Mouse (Mus musculus) hindbrain, embryonic 15.5 days (tissue): Measurements from ENCODE around the gene Soat1. TPM values are rescaled to one million over a fixed set of nuclear protein-coding genes. Genes with fewer than 3 reads are reported as not detected.

Source experiments
- ATAC-seq: fragments of 200-750 bp; cut with Nextera tagmentation; 2 replicates; pipeline ENCODE4 v1.8.0; 2017; ENCODE audit warnings: low read depth, moderate number of reproducible peaks, moderate TSS enrichment; ENCODE audit not compliant: low FRiP score
- H3K27ac ChIP-seq: fragments of 300-500 bp; sonication (generic); replicated peaks from 2 replicates; pipeline ENCODE4 v1.5.1; 2015; ENCODE audit warnings: mild to moderate bottlenecking, inconsistent platforms
- H3K27me3 ChIP-seq: fragments of 300-500 bp; sonication (generic); 2 replicates; pipeline ENCODE4 v1.6.1; 2015; ENCODE audit warnings: control low read depth, inconsistent platforms
- H3K36me3 ChIP-seq: fragments of 300-500 bp; sonication (generic); 2 replicates; pipeline ENCODE4 v1.6.1; 2015; ENCODE audit warnings: control low read depth, inconsistent platforms
- H3K4me1 ChIP-seq: fragments of 300-500 bp; sonication (generic); replicated peaks from 2 replicates; pipeline ENCODE4 v1.6.1; 2015; ENCODE audit warnings: control low read depth, inconsistent platforms
- H3K4me2 ChIP-seq: fragments of 300-500 bp; sonication (generic); 2 replicates; pipeline ENCODE4 v1.6.1; 2015; ENCODE audit warnings: moderate library complexity, mild to moderate bottlenecking, inconsistent platforms
- H3K4me3 ChIP-seq: fragments of 300-500 bp; sonication (generic); 2 replicates; pipeline ENCODE4 v1.5.1; 2015; ENCODE audit warnings: mild to moderate bottlenecking, inconsistent platforms
- H3K9ac ChIP-seq: fragments of 300-500 bp; sonication (generic); 2 replicates; pipeline ENCODE4 v1.6.1; 2015; ENCODE audit warnings: inconsistent platforms
- H3K9me3 ChIP-seq: fragments of 300-500 bp; sonication (generic); 2 replicates; pipeline ENCODE4 v1.6.1; 2016; ENCODE audit warnings: control low read depth, inconsistent platforms
- WGBS: fragments of 180-500 bp; shearing (Covaris S2); methylation state at CpG from one replicate; pipeline ENCODE4 v1.1.7; 2015; 5-methylcytosine and 5-hydroxymethylcytosine counted together
- polyA plus RNA-seq: library from polyadenylated mRNA; unstranded; fragments of >200 nt; fragmentation: Nextera tagmentation; extraction: Ambion mirVana; gene quantifications from 2 replicates; pipeline ENCODE4 v1.2.1, GENCODE M21; 2015

The Soat1 gene
- polyA plus RNA-seq, 1 experiment from 2014 or later = 11.3 TPM

- Histone ChIP-seq H3K27me3 (no peaks in the 10 kb centered on the region), H3K9me3 (no peaks in the 10 kb centered on the region), H3K4me3 (no peak overlapping the region), H3K4me1 (no peaks in the 10 kb centered on the region), H3K36me3 (peaks cover 5% of the 10 kb centered on the region; the same call in 1 of the 2 replicates), H3K9ac (no peak overlapping the region), H3K27ac (no peak overlapping the region), H3K4me2 (no peak overlapping the region)
- ATAC-seq = no peak
- 94% methylated on average over 6 of the region's 6 CpGs for WGBS
These were observed 31.4 kb downstream of the Soat1 start for GRCm38 (mm10) chr1:156442776-156443175.

DNA sequence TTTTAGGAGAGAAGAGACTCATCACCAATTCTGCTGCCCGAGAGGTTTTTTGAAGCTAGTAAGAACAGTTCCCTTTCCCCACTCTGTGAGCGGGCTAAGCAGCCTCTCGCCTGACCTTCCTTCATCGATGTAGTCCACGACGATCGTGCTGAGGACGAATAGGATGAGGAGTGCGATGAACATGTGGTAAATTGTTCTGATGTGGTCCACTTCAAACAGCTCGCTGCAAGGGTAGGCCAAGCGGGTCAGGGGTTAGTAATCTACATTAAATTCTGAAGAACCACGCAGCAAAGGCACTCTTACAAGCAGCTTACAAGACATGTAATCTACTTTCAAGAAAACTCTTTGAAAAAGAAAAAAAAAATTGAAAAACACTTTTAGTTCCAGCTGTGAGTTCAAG, 31.9 kb downstream of the Soat1 start:
- Histone ChIP-seq H3K27me3 (no peaks in the 10 kb centered on the region), H3K4me3 (no peak overlapping the region), H3K9me3 (no peaks in the 10 kb centered on the region), H3K9ac (no peak overlapping the region), H3K36me3 (peaks cover 6% of the 10 kb centered on the region; the same call in 1 of the 2 replicates), H3K4me1 (no peaks in the 10 kb centered on the region), H3K27ac (no peak overlapping the region), H3K4me2 (no peak overlapping the region)
- WGBS = 93% methylated on average over 12 of the region's 12 CpGs
- no peak for ATAC-seq

GRCm38 (mm10) chr1:156437726-156438125, 36.4 kb downstream of the Soat1 start:
- no peak for ATAC-seq
- Histone ChIP-seq H3K4me3 (no peak overlapping the region), H3K36me3 (peaks cover 13% of the 10 kb centered on the region; the same call in 1 of the 2 replicates), H3K27ac (no peak overlapping the region), H3K9ac (no peak overlapping the region), H3K27me3 (no peaks in the 10 kb centered on the region), H3K4me2 (no peak overlapping the region), H3K9me3 (no peaks in the 10 kb centered on the region), H3K4me1 (no peaks in the 10 kb centered on the region)
- WGBS = 94% methylated on average over 5 of the region's 5 CpGs

DNA sequence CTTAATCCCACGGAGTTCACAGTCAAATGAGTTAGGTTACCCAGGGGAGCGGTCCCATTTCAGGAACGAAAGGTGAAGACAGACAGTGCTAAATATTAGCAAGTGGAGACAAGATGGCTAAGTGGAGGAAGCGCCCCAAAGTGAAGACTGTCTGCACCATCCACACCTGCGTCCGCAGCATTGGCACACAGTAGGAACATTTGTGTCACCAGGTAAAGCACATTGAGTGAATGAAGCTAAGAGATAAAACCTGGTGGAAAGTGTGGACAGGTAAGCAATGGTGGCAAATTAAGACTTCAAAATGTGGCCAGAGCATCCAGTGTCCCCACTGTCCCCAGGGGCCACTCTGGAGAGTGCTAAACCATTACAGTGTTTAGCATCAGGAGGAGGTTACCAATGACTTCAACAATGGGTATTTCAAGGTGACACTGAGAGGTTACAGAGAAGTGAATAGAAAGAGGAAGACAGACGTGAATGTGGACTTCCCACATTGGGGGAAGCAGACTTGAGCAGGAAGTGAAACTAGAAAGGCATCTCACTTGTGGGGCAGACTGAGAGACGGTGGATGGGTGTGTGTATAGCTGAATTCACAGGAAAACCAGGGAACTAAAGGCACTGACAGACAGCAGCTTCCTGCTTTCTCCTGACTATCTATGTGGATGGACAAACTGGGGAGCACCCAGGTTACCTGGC, 37.0 kb downstream of the Soat1 start:
- WGBS = 96% methylated on average over 8 of the region's 8 CpGs
- H3K27me3 ChIP-seq = no peaks in the 10 kb centered on the region
- H3K27ac ChIP-seq = no peak overlapping the region
- peaks cover 13% of the 10 kb centered on the region; the same call in 1 of the 2 replicates for H3K36me3 ChIP-seq
- H3K4me1 ChIP-seq = no peaks in the 10 kb centered on the region
- H3K9ac ChIP-seq = no peak overlapping the region
- no peaks in the 10 kb centered on the region for H3K9me3 ChIP-seq
- no peak for ATAC-seq
- no peak overlapping the region for H3K4me2 ChIP-seq
- H3K4me3 ChIP-seq = no peak overlapping the region

GRCm38 (mm10) chr1:156433497-156433896, 40.6 kb downstream of the Soat1 start:
- H3K4me3 ChIP-seq = no peak overlapping the region
- no peak overlapping the region for H3K27ac ChIP-seq
- no peak for ATAC-seq
- no peak overlapping the region for H3K4me2 ChIP-seq
- H3K27me3 ChIP-seq = no peaks in the 10 kb centered on the region
- peaks cover 8% of the 10 kb centered on the region; the same call in 1 of the 2 replicates for H3K36me3 ChIP-seq
- no peaks in the 10 kb centered on the region for H3K4me1 ChIP-seq
- 96% methylated on average over 3 of the region's 3 CpGs for WGBS
- H3K9ac ChIP-seq = no peak overlapping the region
- no peaks in the 10 kb centered on the region for H3K9me3 ChIP-seq

DNA sequence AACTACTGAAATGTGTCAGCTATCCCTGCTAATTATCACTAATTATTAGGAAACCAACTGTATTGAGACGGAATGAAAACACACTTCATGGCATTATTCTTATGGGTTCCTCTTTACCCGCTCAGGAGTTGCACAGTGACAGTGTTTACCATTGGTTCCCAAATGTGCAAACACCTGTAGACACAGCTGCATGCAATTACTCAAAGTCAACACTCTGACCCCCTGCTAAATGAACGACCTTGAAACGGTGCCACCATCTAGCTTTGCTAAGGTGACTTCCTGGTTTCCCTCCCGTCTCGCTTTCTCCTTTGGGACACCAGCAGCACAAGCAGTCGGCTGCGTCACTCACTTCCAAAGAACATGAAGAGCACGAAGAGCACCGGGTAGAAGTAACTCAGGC, 41.6 kb downstream of the Soat1 start:
- WGBS = 87% methylated on average over 10 of the region's 10 CpGs
- no peak overlapping the region for H3K27ac ChIP-seq

GRCm38 (mm10) chr1:156428434-156428833, 45.7 kb downstream of the Soat1 start:
- no peak overlapping the region for H3K9ac ChIP-seq
- H3K4me2 ChIP-seq = no peak overlapping the region
- H3K27me3 ChIP-seq = no peaks in the 10 kb centered on the region
- H3K4me3 ChIP-seq = no peak overlapping the region
- H3K9me3 ChIP-seq = no peaks in the 10 kb centered on the region
- 74% methylated on average over 6 of the region's 6 CpGs for WGBS
- no peaks in the 10 kb centered on the region; the same call in 1 of the 2 replicates for H3K36me3 ChIP-seq
- no peak for ATAC-seq
- H3K4me1 ChIP-seq = no peaks in the 10 kb centered on the region
- 0 out of 2 replicates have a peak overlapping the region, but pooled peaks have one; percentile 15 for H3K27ac ChIP-seq

More for the DNA sequence above, 41.6 kb downstream of the Soat1 start:
- no peaks in the 10 kb centered on the region for H3K4me1 ChIP-seq
- no peak overlapping the region for H3K9ac ChIP-seq
- H3K9me3 ChIP-seq = no peaks in the 10 kb centered on the region
- no peak overlapping the region for H3K4me3 ChIP-seq
- no peak for ATAC-seq
- peaks cover 8% of the 10 kb centered on the region; the same call in 1 of the 2 replicates for H3K36me3 ChIP-seq
- H3K4me2 ChIP-seq = no peak overlapping the region
- no peaks in the 10 kb centered on the region for H3K27me3 ChIP-seq

DNA sequence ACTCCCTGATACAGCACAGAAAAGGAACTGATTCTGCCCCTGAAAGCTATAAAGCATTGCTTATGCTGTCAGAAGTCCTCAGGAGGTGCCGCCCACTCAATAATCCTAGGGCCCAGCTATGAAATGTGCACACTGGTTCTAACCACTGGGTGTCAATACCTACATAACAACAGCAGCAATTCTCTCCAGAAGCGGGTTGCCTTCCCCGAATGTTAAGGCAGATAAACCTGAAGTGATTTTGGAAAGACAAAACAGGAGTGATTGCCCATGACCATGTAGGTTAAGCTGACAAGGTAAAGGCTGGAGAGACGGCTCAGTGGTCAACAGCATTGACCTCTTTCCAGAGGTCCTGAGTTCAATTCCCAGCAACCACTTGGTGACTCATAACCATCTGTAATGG, 48.4 kb downstream of the Soat1 start:
- no peak overlapping the region for H3K27ac ChIP-seq
- no peaks in the 10 kb centered on the region for H3K27me3 ChIP-seq
- H3K4me2 ChIP-seq = no peak overlapping the region
- no peaks in the 10 kb centered on the region for H3K36me3 ChIP-seq
- WGBS = 93% methylated on average over 4 of the region's 4 CpGs
- peaks cover 5% of the 10 kb centered on the region; the same call in 1 of the 2 replicates for H3K4me1 ChIP-seq
- no peak for ATAC-seq
- no peaks in the 10 kb centered on the region for H3K9me3 ChIP-seq
- H3K4me3 ChIP-seq = no peak overlapping the region
- H3K9ac ChIP-seq = no peak overlapping the region

- Histone ChIP-seq H3K27me3 (no peaks in the 10 kb centered on the region), H3K27ac (no peak overlapping the region), H3K4me1 (peaks cover 10% of the 10 kb centered on the region), H3K4me3 (no peak overlapping the region), H3K36me3 (no peaks in the 10 kb centered on the region), H3K4me2 (no peak overlapping the region), H3K9ac (no peak overlapping the region), H3K9me3 (no peaks in the 10 kb centered on the region)
- WGBS = 91% methylated on average over 3 of the region's 3 CpGs
- ATAC-seq = no peak
These were observed 50.1 kb downstream of the Soat1 start for GRCm38 (mm10) chr1:156424054-156424453.

- WGBS = 92% methylated on average over 6 of the region's 6 CpGs
- Histone ChIP-seq H3K27ac (no peak overlapping the region), H3K9ac (no peak overlapping the region), H3K27me3 (no peaks in the 10 kb centered on the region), H3K4me3 (no peak overlapping the region), H3K4me1 (peaks cover 10% of the 10 kb centered on the region), H3K9me3 (no peaks in the 10 kb centered on the region), H3K4me2 (no peak overlapping the region), H3K36me3 (no peaks in the 10 kb centered on the region)
- ATAC-seq = no peak
These were observed 50.6 kb downstream of the Soat1 start for GRCm38 (mm10) chr1:156423493-156423892.

DNA sequence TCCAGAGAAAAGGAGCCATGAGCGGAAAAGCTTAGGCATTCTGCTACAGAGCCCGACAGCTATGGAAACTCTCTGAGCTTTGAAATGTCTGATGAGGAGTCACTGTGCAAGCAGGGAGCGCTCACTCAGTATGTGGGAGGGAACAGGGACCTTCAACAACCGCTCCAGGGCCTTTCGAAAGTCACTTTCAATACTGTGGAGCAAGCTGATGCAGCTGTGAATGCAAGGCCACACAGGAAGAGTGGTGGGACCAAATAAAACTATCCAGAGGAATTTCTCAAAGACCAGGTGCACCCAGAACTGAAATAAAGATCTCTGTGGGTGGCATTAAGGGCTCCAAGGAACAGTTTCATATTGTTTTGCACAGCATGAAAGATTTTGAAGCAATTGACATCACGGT, 51.3 kb downstream of the Soat1 start:
- Histone ChIP-seq H3K36me3 (no peaks in the 10 kb centered on the region), H3K9ac (no peak overlapping the region), H3K4me2 (no peak overlapping the region), H3K27me3 (no peaks in the 10 kb centered on the region), H3K4me3 (no peak overlapping the region), H3K9me3 (no peaks in the 10 kb centered on the region), H3K27ac (no peak overlapping the region), H3K4me1 (peaks cover 10% of the 10 kb centered on the region)
- no peak for ATAC-seq
- WGBS = 77% methylated on average over 6 of the region's 6 CpGs

- no peaks in the 10 kb centered on the region for H3K36me3 ChIP-seq
- no peaks in the 10 kb centered on the region for H3K9me3 ChIP-seq
- peak within 1 kb of the TSS; percentile 70 for H3K27ac ChIP-seq
- H3K9ac ChIP-seq = peak within 1 kb of the TSS; percentile 43
- H3K4me1 ChIP-seq = peaks cover 10% of the 10 kb centered on the region
- peak; percentile 94 for ATAC-seq
- H3K4me3 ChIP-seq = peak within 1 kb of the TSS; percentile 58
- no peaks in the 10 kb centered on the region for H3K27me3 ChIP-seq
- WGBS = under 1% methylated on average over 44 of the region's 44 CpGs
- H3K4me2 ChIP-seq = peak within 1 kb of the TSS; percentile 86
These were observed 53.3 kb downstream of the Soat1 start, which contains the start of gene Axdnd1 for GRCm38 (mm10) chr1:156420671-156421297. Gene Axdnd1 (minus strand): TSS chr1:156421159.
